Mouse (Mus musculus): ENCODE measurements around the gene Slc25a25. TPM values are rescaled to one million over a fixed set of nuclear protein-coding genes. Genes with fewer than 3 reads are reported as not detected.
A peak's percentile ranks its signal among the peaks of the same experiment; 100 is the strongest.

Gene Slc25a25
- polyA plus RNA-seq, 1 experiment from 2014 or later, result 20.4 TPM

GRCm38 (mm10) chr2:32411407-32411806 lies 39.8 kb downstream of the Slc25a25 start:
- WGBS, result 74% methylated on average over 7 of the region's 7 CpGs
- ATAC-seq (replicated peaks; ENCODE audit: low FRiP score), result no peak
- H3K27me3 ChIP-seq, result no peaks in the 10 kb centered on the region

DNA sequence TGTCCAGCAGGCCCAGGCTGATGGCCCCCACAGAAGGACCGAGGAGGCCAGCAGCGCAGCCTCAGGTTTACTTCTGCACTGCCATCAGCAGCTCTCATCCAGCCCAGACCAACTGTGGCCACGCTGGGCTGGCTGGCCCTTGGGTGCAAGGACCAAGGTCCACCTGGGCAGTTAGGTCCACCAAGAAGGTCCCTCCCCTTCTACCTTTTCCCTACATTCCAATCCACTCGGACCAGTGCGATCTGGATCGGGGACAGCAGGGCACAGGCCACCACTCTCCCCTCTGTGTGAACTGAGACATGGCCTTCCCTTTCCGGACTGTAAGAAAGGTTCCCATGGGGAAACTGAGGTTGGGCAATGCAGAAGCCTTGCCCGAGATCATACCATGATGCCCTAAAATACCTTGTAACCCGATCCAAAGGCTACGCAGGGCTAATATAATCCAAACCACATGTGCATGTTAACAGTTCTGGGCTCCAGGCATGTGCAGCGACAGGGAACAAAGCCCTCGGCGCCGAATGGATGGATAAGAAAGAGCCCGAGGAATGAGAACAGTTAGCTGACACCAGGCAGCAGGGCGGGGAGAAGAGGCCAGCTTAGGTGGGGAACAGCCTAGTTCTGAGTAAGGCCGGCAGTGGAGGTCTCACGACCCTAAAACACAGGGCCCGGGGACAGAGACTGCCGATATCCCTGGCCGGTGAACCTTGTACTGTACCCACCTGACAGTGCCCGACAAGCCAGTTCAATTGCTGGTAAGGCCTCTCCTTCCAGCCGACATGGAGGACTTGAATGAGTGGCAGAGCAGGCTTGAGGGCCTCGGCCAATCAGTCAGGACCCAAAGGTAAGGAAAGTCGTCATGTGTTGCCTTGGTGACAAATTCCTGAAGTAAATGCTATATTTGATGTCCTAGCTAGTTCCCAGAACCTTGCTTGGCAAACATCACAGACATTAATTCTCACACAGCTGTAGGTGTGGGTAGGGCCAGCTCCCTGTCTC lies 42.5 kb downstream of the Slc25a25 start:
- Histone ChIP-seq H3K4me2 (no peak overlapping the region), H3K27me3 (no peaks in the 10 kb centered on the region), H3K27ac (peak overlapping the region; percentile 79), H3K36me3 (peaks cover under 1% of the 10 kb centered on the region; the same call in 1 of the 2 replicates), H3K4me3 (replicated peaks) (no peak overlapping the region), H3K9ac (no peak overlapping the region), H3K9me3 (replicated peaks) (no peaks in the 10 kb centered on the region), H3K4me1 (peaks cover 9% of the 10 kb centered on the region)
- whole genome bisulfite sequencing, result 47% methylated on average over 25 of the region's 25 CpGs
- peak; percentile 80 for ATAC-seq (replicated peaks; ENCODE audit: low FRiP score)

More at GRCm38 (mm10) chr2:32411407-32411806, 39.8 kb downstream of the Slc25a25 start:
- peaks cover 11% of the 10 kb centered on the region for H3K4me1 ChIP-seq
- H3K9me3 ChIP-seq (replicated peaks), result no peaks in the 10 kb centered on the region
- no peak overlapping the region for H3K9ac ChIP-seq
- no peak overlapping the region for H3K27ac ChIP-seq
- no peak overlapping the region for H3K4me3 ChIP-seq (replicated peaks)
- no peak overlapping the region for H3K4me2 ChIP-seq
- H3K36me3 ChIP-seq, result peaks cover 27% of the 10 kb centered on the region

GRCm38 (mm10) chr2:32407144-32407824 lies 44.0 kb downstream of the Slc25a25 start:
- Histone ChIP-seq H3K9me3 (replicated peaks) (no peaks in the 10 kb centered on the region), H3K4me3 (replicated peaks) (no peak overlapping the region), H3K27ac (0 out of 2 replicates have a peak overlapping the region, but pooled peaks have one; percentile 28), H3K4me1 (peaks cover 9% of the 10 kb centered on the region), H3K4me2 (no peak overlapping the region), H3K9ac (no peak overlapping the region), H3K36me3 (peaks cover 10% of the 10 kb centered on the region), H3K27me3 (no peaks in the 10 kb centered on the region)
- ATAC-seq (replicated peaks; ENCODE audit: low FRiP score), result no peak
- 81% methylated on average over 7 of the region's 7 CpGs for WGBS

- no peaks in the 10 kb centered on the region for H3K9me3 ChIP-seq (replicated peaks)
- H3K4me1 ChIP-seq, result peaks cover 9% of the 10 kb centered on the region
- H3K27ac ChIP-seq, result no peak overlapping the region
- no peak overlapping the region for H3K4me2 ChIP-seq
- no peak for ATAC-seq (replicated peaks; ENCODE audit: low FRiP score)
- no peak overlapping the region for H3K4me3 ChIP-seq (replicated peaks)
- no peak overlapping the region for H3K9ac ChIP-seq
- H3K27me3 ChIP-seq, result no peaks in the 10 kb centered on the region
- H3K36me3 ChIP-seq, result peaks cover 35% of the 10 kb centered on the region
- 14% methylated on average over 2 of the region's 2 CpGs for WGBS
Observed at GRCm38 (mm10) chr2:32404663-32405062, 46.6 kb downstream of the Slc25a25 start.

GRCm38 (mm10) chr2:32396695-32397094 lies 54.5 kb downstream of the Slc25a25 start:
- H3K36me3 ChIP-seq, result peaks cover 22% of the 10 kb centered on the region
- WGBS, result 0% methylated on average over 15 of the region's 15 CpGs
- H3K4me1 ChIP-seq, result peaks cover 25% of the 10 kb centered on the region
- no peaks in the 10 kb centered on the region for H3K27me3 ChIP-seq
- H3K9me3 ChIP-seq (replicated peaks), result no peaks in the 10 kb centered on the region
- no peak for ATAC-seq (replicated peaks; ENCODE audit: low FRiP score)
- H3K4me2 ChIP-seq, result peak overlapping the region; percentile 92
- H3K4me3 ChIP-seq (replicated peaks), result peak overlapping the region; percentile 96
- H3K27ac ChIP-seq, result peak overlapping the region; percentile 96
- H3K9ac ChIP-seq, result peak overlapping the region; percentile 81

DNA sequence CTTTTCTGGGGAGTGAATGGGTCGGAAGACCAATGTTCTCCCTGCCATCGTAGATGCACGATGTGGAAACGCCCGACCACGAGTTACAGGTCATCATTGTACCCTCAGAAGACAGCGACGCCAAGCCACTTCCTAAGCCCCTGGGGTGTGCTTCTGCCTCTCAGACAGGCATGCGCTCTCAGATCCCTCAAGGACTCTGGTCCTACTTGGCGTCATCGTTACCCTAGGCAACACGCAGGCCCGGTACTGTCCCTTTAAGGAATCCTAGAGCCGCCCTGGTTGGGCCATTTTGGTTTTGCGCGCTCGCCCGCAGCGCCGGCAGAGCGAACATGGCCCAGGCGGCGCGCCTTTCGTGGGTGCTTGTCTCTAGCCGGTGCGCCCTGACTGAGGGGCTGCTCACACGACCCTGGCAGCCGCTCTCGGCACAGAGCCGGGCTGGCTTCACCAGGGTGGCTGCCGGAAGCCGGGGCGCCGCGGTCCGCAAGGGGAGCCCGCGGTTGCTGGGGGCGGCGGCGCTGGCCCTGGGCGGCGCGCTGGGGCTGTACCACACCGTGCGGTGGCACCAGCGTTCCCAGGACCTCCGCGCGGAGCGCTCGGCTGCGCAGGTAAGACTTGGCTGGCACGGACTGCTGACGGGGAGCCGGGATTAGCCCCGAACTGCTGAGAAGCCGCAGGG lies 55.2 kb downstream of the Slc25a25 start:
- Histone ChIP-seq H3K27me3 (no peaks in the 10 kb centered on the region), H3K4me2 (peak overlapping the region; percentile 92), H3K36me3 (peaks cover 18% of the 10 kb centered on the region), H3K9ac (peak overlapping the region; percentile 81), H3K4me3 (replicated peaks) (peak overlapping the region; percentile 96), H3K4me1 (peaks cover 25% of the 10 kb centered on the region), H3K9me3 (replicated peaks) (no peaks in the 10 kb centered on the region), H3K27ac (peak overlapping the region; percentile 96)
- under 1% methylated on average over 58 of the region's 59 CpGs for WGBS
- peak; percentile 94 for ATAC-seq (replicated peaks; ENCODE audit: low FRiP score)

DNA sequence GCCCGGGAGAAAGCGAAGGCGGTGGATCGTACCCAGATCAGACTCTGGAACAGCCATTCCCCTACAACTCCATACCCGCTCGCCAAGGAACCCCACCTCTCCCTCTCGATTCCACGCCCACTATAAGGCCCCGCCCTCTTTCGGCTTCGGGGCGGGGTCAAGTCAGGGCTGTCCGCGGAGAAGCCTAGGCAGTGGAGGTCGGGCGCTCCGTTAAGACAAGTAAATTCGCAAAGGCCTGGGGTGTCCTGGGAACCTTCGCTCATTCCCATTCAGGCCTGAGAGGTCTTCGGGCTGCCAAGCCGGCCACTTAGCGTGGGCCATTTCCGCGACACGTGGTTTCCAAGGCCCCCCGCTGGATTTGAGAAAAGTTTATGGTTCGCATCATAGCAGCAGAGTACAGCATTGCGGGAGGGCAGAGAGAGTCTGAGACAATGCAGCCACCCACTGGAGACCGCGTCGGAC lies 55.7 kb downstream of the Slc25a25 start, which contains the start of gene Ptges2:
Gene Ptges2, plus strand, starts transcription at position 413 of the 462 bp plus-strand sequence.
- Histone ChIP-seq H3K9me3 (replicated peaks) (no peaks in the 10 kb centered on the region), H3K36me3 (peaks cover 12% of the 10 kb centered on the region), H3K27me3 (no peaks in the 10 kb centered on the region), H3K9ac (peak within 1 kb of the TSS; percentile 81), H3K27ac (peak within 1 kb of the TSS; percentile 96), H3K4me1 (peaks cover 28% of the 10 kb centered on the region), H3K4me3 (replicated peaks) (peak within 1 kb of the TSS; percentile 96), H3K4me2 (peak within 1 kb of the TSS; percentile 92)
- ATAC-seq (replicated peaks; ENCODE audit: low FRiP score), result peak; percentile 93
- WGBS, result under 1% methylated on average over 31 of the region's 31 CpGs

GRCm38 (mm10) chr2:32394973-32395372 lies 56.3 kb downstream of the Slc25a25 start:
- peak overlapping the region; percentile 81 for H3K9ac ChIP-seq
- peak overlapping the region; percentile 92 for H3K4me2 ChIP-seq
- peak overlapping the region; percentile 96 for H3K4me3 ChIP-seq (replicated peaks)
- peak overlapping the region; percentile 96 for H3K27ac ChIP-seq
- WGBS, result 2% methylated on average over 8 of the region's 8 CpGs
- peaks cover 7% of the 10 kb centered on the region for H3K36me3 ChIP-seq
- H3K4me1 ChIP-seq, result peaks cover 28% of the 10 kb centered on the region
- no peaks in the 10 kb centered on the region for H3K9me3 ChIP-seq (replicated peaks)
- no peaks in the 10 kb centered on the region for H3K27me3 ChIP-seq
- no peak for ATAC-seq (replicated peaks; ENCODE audit: low FRiP score)

- Histone ChIP-seq H3K27ac (peak overlapping the region; percentile 33; the same call in 1 of the 2 replicates), H3K9ac (no peak overlapping the region), H3K27me3 (no peaks in the 10 kb centered on the region), H3K9me3 (replicated peaks) (no peaks in the 10 kb centered on the region), H3K4me2 (no peak overlapping the region), H3K4me1 (peaks cover 17% of the 10 kb centered on the region), H3K36me3 (no peaks in the 10 kb centered on the region), H3K4me3 (replicated peaks) (no peak overlapping the region)
- 85% methylated on average over 5 of the region's 5 CpGs for WGBS
- no peak for ATAC-seq (replicated peaks; ENCODE audit: low FRiP score)
Observed at GRCm38 (mm10) chr2:32392063-32392462, 59.2 kb downstream of the Slc25a25 start.

- Histone ChIP-seq H3K9ac (no peak overlapping the region), H3K4me1 (peaks cover 13% of the 10 kb centered on the region), H3K4me3 (replicated peaks) (no peak overlapping the region), H3K36me3 (no peaks in the 10 kb centered on the region), H3K27ac (no peak overlapping the region), H3K9me3 (replicated peaks) (no peaks in the 10 kb centered on the region), H3K27me3 (no peaks in the 10 kb centered on the region), H3K4me2 (no peak overlapping the region)
- 60% methylated on average over 8 of the region's 8 CpGs for WGBS
- no peak for ATAC-seq (replicated peaks; ENCODE audit: low FRiP score)
Observed at GRCm38 (mm10) chr2:32390871-32391270, 60.4 kb downstream of the Slc25a25 start.

GRCm38 (mm10) chr2:32389157-32389556 lies 62.1 kb downstream of the Slc25a25 start:
- H3K9ac ChIP-seq, result no peak overlapping the region
- peaks cover 7% of the 10 kb centered on the region; the same call in 1 of the 2 replicates for H3K4me1 ChIP-seq
- H3K4me3 ChIP-seq (replicated peaks), result no peak overlapping the region
- H3K27me3 ChIP-seq, result no peaks in the 10 kb centered on the region
- no peak overlapping the region for H3K27ac ChIP-seq
- no peak overlapping the region for H3K4me2 ChIP-seq
- no peak for ATAC-seq (replicated peaks; ENCODE audit: low FRiP score)
- no peaks in the 10 kb centered on the region for H3K9me3 ChIP-seq (replicated peaks)
- H3K36me3 ChIP-seq, result no peaks in the 10 kb centered on the region
- 70% methylated on average over 2 of the region's 2 CpGs for WGBS
